Mouse (Mus musculus) midbrain, embryonic 10.5 days (tissue): ENCODE measurements around the gene Cacng5. TPM values are rescaled to one million over a fixed set of nuclear protein-coding genes. Genes with fewer than 3 reads are reported as not detected.

ENCODE experiments used
- DNase-seq: peaks from one replicate; pipeline ENCODE4 v3.0.0-alpha.2; 2017; ENCODE audit warnings: low spot score
- H3K27ac ChIP-seq: fragments of 300-500 bp; sonication (generic); replicated peaks from 2 replicates; pipeline ENCODE4 v1.5.1; 2016; ENCODE audit warnings: mild to moderate bottlenecking
- H3K27me3 ChIP-seq: fragments of 300-500 bp; sonication (generic); 2 replicates; pipeline ENCODE4 v1.6.1; 2016; ENCODE audit warnings: low read depth, mild to moderate bottlenecking; ENCODE audit not compliant: poor library complexity, severe bottlenecking
- H3K36me3 ChIP-seq: fragments of 300-500 bp; sonication (generic); 2 replicates; pipeline ENCODE4 v1.6.1; 2016; ENCODE audit warnings: mild to moderate bottlenecking, moderate library complexity
- H3K4me1 ChIP-seq: fragments of 300-500 bp; sonication (generic); 2 replicates; pipeline ENCODE4 v1.6.1; 2016
- H3K4me3 ChIP-seq: fragments of 300-500 bp; sonication (generic); 2 replicates; pipeline ENCODE4 v1.5.1; 2016; ENCODE audit warnings: mild to moderate bottlenecking, moderate library complexity
- H3K9me3 ChIP-seq: fragments of 300-500 bp; sonication (generic); replicated peaks from 2 replicates; pipeline ENCODE4 v1.6.1; 2016; ENCODE audit warnings: mild to moderate bottlenecking
- WGBS: fragments of 180-500 bp; shearing (Covaris S2); methylation state at CpG from one replicate; pipeline ENCODE4 v1.1.7; 2016; 5-methylcytosine and 5-hydroxymethylcytosine counted together
- polyA plus RNA-seq: library from polyadenylated mRNA; unstranded; fragments of >200 nt; fragmentation: Nextera tagmentation; extraction: Ambion mirVana; gene quantifications from 2 replicates; pipeline ENCODE4 v1.2.1, GENCODE M21; 2016

Cacng5 gene
- polyA plus RNA-seq, 1 experiment from 2014 or later: 1.2 TPM

DNA sequence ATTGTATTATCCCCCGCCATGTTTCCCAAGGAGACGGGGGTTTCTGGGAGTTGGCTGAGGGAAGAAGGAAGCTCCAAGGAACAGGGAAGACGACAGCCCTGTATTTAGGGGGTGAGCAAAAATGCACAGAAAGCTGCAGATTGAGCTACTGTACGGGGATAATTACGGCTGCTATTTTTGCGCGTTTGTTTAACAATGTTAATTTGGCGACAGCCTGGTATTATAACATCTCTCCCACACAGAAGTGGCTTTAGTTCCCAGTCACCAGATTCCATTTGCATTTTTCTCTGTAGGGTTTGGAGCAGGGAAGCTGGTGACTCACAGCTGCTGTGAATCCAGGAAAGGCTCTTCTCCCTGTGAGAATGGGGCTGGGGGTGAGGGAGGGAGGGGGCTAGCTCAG lies 47.3 kb downstream of the Cacng5 start:
- Histone ChIP-seq H3K36me3 (no peaks in the 10 kb centered on the region), H3K27ac (no peak overlapping the region), H3K4me1 (peaks cover 9% of the 10 kb centered on the region), H3K9me3 (no peaks in the 10 kb centered on the region), H3K4me3 (no peak overlapping the region), H3K27me3 (no peaks in the 10 kb centered on the region)
- DNase-seq: no peak
- WGBS: 84% methylated on average over 8 of the region's 8 CpGs

DNA sequence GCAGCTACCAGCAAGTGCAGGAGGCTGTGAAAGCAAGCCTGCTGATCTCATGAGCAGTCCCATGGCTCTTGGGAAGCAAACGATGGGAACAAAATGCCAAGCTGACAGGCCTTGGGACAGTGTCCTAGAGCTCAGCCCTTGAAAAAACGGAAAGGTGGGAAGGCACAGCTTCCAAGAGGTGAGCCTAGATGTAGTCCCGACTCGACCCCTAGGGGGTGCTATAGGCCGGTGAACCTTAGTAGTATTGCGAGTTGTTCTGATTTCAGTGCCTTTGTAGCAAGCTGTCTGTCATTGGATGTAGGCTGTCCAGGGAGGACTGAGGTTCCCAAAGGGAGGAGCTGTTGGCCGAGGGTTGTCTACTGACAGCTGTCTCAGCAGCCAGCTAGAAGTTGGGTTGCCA lies 49.7 kb downstream of the Cacng5 start:
- H3K27ac ChIP-seq: no peak overlapping the region
- no peaks in the 10 kb centered on the region for H3K9me3 ChIP-seq
- H3K4me3 ChIP-seq: no peak overlapping the region
- no peaks in the 10 kb centered on the region for H3K36me3 ChIP-seq
- DNase-seq: peak; percentile 66
- 22% methylated on average over 7 of the region's 7 CpGs for WGBS
- H3K27me3 ChIP-seq: no peaks in the 10 kb centered on the region
- H3K4me1 ChIP-seq: peaks cover 9% of the 10 kb centered on the region

DNA sequence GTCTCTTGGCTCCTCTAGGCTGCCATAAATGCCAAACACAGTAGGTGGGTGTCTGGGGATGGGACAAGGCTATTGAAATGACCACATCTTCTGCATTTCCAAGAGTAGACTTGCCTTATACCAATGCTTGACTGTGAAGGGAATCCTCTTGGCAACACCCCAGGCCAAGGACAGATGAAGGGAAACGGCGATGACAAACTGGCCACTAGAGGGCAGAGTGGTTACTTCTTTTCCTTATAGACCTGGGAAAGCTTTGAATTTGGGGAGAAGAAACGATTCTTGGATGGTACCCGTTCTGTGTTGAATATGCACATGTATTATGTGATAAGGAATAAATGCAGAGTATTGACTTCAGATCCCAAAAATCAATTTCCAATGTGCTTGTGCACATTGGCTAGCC lies 50.8 kb downstream of the Cacng5 start:
- Histone ChIP-seq H3K36me3 (no peaks in the 10 kb centered on the region), H3K4me1 (peaks cover 9% of the 10 kb centered on the region), H3K27me3 (no peaks in the 10 kb centered on the region), H3K4me3 (no peak overlapping the region), H3K27ac (no peak overlapping the region), H3K9me3 (no peaks in the 10 kb centered on the region)
- WGBS: 15% methylated on average over 4 of the region's 4 CpGs
- DNase-seq: peak; percentile 63

DNA sequence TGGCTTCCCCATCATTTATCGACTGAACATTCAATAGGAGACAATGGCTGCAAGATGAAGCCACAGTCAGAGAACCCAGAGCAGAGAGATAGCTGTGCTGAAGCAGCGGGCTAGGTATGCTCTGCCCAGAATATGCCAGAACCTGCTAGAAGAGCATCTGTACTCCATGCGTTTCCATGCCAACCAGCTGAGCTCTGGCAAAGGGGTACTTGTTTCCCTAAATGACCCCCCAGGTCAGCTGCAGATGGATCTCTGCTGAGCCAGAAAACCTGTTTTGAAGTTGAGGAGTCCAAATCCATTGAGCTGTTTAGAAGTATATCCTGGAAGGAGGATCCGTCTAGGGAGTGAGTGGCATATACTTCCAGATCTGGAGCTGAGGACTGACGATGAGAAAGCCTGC lies 53.1 kb downstream of the Cacng5 start:
- H3K4me3 ChIP-seq: no peak overlapping the region
- no peak for DNase-seq
- no peaks in the 10 kb centered on the region for H3K4me1 ChIP-seq
- H3K9me3 ChIP-seq: no peaks in the 10 kb centered on the region
- H3K36me3 ChIP-seq: no peaks in the 10 kb centered on the region
- no peaks in the 10 kb centered on the region for H3K27me3 ChIP-seq
- H3K27ac ChIP-seq: no peak overlapping the region
- 78% methylated on average over 5 of the region's 5 CpGs for WGBS

DNA sequence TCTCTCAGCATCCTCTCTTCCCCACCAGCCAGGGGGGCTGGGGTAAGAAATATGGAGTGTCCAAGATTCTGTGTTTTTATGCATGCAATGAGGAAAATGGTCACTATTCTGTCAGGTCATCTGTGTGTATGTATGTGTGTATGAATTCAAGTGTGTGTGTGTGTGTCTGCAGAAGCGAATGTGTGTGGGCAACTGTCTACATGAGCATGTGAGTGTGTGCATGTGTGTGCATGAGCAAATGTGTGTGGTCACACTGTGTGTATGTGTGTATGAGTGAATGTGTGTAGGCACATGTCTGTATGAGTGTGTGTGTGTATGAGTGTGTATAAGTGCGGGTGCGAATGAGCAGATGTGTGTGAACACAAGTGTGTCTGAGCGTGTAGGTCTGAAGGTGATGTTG lies 55.0 kb downstream of the Cacng5 start:
- WGBS: 93% methylated on average over 4 of the region's 4 CpGs
- DNase-seq: no peak
- Histone ChIP-seq H3K9me3 (no peaks in the 10 kb centered on the region), H3K27ac (no peak overlapping the region), H3K36me3 (no peaks in the 10 kb centered on the region), H3K4me1 (no peaks in the 10 kb centered on the region), H3K4me3 (no peak overlapping the region), H3K27me3 (no peaks in the 10 kb centered on the region)

DNA sequence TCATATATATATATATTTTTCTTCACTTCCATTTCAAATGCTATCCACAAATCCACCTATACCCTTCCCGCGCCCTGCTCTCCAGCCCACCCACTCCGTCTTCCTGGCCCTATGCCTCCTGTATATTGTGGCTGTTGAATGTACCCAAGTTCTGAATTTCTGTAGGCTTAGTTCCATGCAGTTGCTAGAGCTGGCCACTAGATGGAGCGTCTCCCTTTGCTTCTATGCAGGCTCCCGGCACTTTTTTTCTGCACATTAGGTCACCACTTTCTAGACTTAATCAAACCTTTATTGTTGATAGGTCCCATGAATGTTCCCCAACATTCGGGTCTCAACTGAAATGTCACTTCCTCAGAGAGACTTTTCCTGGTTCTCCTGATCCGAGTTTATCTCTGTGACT lies 55.6 kb downstream of the Cacng5 start:
- WGBS: 27% methylated on average over 7 of the region's 7 CpGs

DNA sequence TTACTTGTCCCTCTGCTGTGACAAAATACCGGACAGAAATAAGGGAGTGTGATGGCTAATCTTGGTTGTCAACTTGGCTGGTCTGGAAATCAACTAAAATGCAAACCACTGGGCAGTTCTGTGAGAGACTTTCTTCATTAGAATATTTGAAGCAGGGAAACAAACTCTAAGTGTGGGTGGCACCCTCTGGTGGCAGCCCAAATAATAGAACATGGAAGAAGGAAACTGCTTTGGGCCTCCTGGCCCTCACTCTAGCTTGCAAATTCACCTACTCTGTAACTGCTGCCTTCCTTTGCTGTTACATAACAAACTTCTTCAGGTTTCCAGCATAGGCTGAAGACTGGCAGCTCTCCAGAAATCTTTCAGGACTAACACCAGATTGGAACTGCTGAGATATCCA lies 61.8 kb downstream of the Cacng5 start:
- 45% methylated on average over 1 of the region's 1 CpGs for WGBS
- Histone ChIP-seq H3K27ac (no peak overlapping the region), H3K4me3 (no peak overlapping the region), H3K9me3 (no peaks in the 10 kb centered on the region), H3K4me1 (peaks cover 14% of the 10 kb centered on the region), H3K36me3 (no peaks in the 10 kb centered on the region), H3K27me3 (no peaks in the 10 kb centered on the region)
- peak; percentile 55 for DNase-seq

More for the DNA sequence above, 55.6 kb downstream of the Cacng5 start:
- H3K4me3 ChIP-seq: no peak overlapping the region
- H3K27me3 ChIP-seq: no peaks in the 10 kb centered on the region
- no peaks in the 10 kb centered on the region for H3K4me1 ChIP-seq
- peak; percentile 60 for DNase-seq
- H3K27ac ChIP-seq: no peak overlapping the region
- no peaks in the 10 kb centered on the region for H3K36me3 ChIP-seq
- H3K9me3 ChIP-seq: no peaks in the 10 kb centered on the region

DNA sequence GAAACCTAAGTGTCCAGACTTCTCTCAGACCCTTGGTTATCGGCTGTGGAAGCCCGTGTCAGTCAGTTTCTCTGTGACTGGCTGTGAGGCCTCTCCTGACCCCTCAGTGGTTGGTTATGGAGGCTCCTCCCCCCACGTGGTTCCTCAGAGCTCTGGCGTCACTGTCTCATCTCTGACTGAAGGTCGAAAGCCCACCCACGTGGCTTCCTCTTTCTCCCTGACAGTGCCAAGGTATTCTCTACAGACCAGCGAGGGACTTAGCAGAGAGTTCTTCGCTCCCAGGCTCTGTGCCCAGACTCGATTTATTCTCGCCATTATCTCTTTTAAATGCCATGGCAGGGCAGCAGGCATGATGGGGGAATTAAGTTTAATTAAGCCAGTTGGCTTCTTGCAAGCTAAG lies 65.2 kb downstream of the Cacng5 start:
- H3K27ac ChIP-seq: no peak overlapping the region
- no peaks in the 10 kb centered on the region for H3K36me3 ChIP-seq
- no peaks in the 10 kb centered on the region for H3K27me3 ChIP-seq
- H3K4me1 ChIP-seq: peaks cover 14% of the 10 kb centered on the region
- H3K9me3 ChIP-seq: no peaks in the 10 kb centered on the region
- WGBS: 63% methylated on average over 10 of the region's 10 CpGs
- DNase-seq: no peak
- no peak overlapping the region for H3K4me3 ChIP-seq

DNA sequence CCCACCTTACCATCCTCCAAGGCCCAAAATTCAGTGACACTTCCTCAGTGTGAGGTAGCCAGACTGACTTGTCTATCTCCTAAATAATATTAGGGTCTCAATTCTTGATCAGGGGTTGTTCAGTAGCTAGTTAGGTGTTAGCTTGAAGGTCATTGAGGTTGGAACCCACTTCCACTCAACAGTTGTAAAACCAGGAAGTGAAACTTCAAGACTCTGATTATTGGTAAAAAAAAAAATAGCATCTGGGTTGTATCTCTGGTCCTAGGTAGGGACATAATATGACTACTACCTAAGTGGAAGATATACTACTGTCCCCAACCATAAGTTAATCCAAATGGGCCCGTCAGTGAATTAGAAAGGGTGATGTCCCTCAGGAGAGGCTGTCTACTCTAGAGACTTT lies 70.7 kb downstream of the Cacng5 start:
- Histone ChIP-seq H3K4me1 (no peaks in the 10 kb centered on the region), H3K36me3 (no peaks in the 10 kb centered on the region), H3K9me3 (no peaks in the 10 kb centered on the region), H3K4me3 (no peak overlapping the region), H3K27ac (no peak overlapping the region), H3K27me3 (no peaks in the 10 kb centered on the region)
- WGBS: 88% methylated on average over 1 of the region's 1 CpGs
- DNase-seq: no peak

DNA sequence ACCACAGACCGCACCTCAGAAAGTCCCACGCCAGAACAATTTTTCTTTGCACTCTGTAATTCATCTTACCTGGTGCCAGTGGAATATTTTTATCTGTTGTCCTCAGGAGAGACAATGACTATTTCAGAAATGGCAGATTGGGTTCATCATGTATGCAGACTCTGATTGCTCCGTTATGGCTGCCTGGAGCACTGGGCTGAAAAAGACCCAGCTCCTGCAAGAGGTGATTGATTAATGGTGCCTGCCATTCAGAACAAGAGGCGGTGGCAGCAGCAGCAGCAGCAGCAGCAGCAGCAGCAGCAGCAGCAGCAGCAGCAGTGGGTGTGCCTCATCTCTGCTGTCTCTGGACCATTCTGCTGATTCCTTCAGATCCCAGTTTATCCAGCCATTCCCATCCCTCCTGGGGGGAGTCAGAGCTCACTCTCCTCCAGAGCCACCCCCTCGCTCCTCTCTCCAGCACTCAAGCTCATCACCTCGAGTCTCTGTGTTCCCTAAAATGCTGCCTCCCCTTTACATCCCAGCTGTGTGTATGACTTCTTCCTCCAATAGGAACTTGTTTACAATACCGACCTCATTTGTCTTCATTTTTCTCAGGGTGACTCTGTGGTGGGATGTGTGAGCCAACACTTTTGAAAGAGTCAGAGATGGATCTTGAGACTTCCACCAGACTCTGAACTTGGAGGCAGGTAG lies 81.4 kb downstream of the Cacng5 start:
- no peaks in the 10 kb centered on the region for H3K36me3 ChIP-seq
- no peak for DNase-seq
- no peak overlapping the region for H3K4me3 ChIP-seq
- H3K4me1 ChIP-seq: no peaks in the 10 kb centered on the region
- 75% methylated on average over 7 of the region's 7 CpGs for WGBS
- no peak overlapping the region for H3K27ac ChIP-seq
- H3K9me3 ChIP-seq: no peaks in the 10 kb centered on the region
- H3K27me3 ChIP-seq: no peaks in the 10 kb centered on the region

Other genes with a start within 250 kb of the Cacng5 start
- gene Cacng1, start 198.5 kb downstream of the Cacng5 start, polyA plus RNA-seq: 0.31 TPM in 1 of 2 replicates, not detected in the other
- 8.9 and 14.3 TPM in 2 replicates for gene Cacng4, start 120.5 kb downstream of the Cacng5 start, polyA plus RNA-seq